Mouse (Mus musculus): ENCODE measurements around the gene 1700042G07Rik.
"Not testable (repeated sequence)": the region's sequence is repeated elsewhere in the genome, so short reads cannot be mapped to it uniquely, and the experiment has no call there.

The 1700042G07Rik gene

GRCm38 (mm10) chr4:116206531-116206930, 33.4 kb downstream of the 1700042G07Rik start:
- in situ Hi-C loops (cut with MboI, MseI): no loop called here

GRCm38 (mm10) chr4:116208891-116209290, 35.7 kb downstream of the 1700042G07Rik start:
- in situ Hi-C loops (cut with MboI, MseI): no loop called here

GRCm38 (mm10) chr4:116215895-116216605, 42.9 kb downstream of the 1700042G07Rik start:
- in situ Hi-C loops (cut with MboI, MseI): no loop called here

GRCm38 (mm10) chr4:116217046-116217445, 43.9 kb downstream of the 1700042G07Rik start:
- in situ Hi-C loops (cut with MboI, MseI): no loop called here

GRCm38 (mm10) chr4:116217661-116218060, 44.5 kb downstream of the 1700042G07Rik start:
- in situ Hi-C loops (cut with MboI, MseI): not testable (repeated sequence)

- in situ Hi-C loops (cut with MboI, MseI): no loop called here
These were observed 45.9 kb downstream of the 1700042G07Rik start for GRCm38 (mm10) chr4:116219056-116219455.

GRCm38 (mm10) chr4:116220071-116220650, 47.0 kb downstream of the 1700042G07Rik start:
- in situ Hi-C loops (cut with MboI, MseI): no loop called here

GRCm38 (mm10) chr4:116220780-116221139, 47.6 kb downstream of the 1700042G07Rik start:
- in situ Hi-C loops (cut with MboI, MseI): no loop called here

GRCm38 (mm10) chr4:116221140-116221851, 48.1 kb downstream of the 1700042G07Rik start, which contains the start of gene Pik3r3:
Gene Pik3r3 (plus strand): TSS chr4:116221618.
- in situ Hi-C loops (cut with MboI, MseI): no loop called here

- in situ Hi-C loops (cut with MboI, MseI): no loop called here
These were observed 49.0 kb downstream of the 1700042G07Rik start for GRCm38 (mm10) chr4:116221996-116222842.

- in situ Hi-C loops (cut with MboI, MseI): no loop called here
These were observed 49.6 kb downstream of the 1700042G07Rik start for GRCm38 (mm10) chr4:116222843-116223119.

Data from T-helper 17 cell (primary cell).